Mouse (Mus musculus) monocyte, adult 5-6 weeks (primary cell): ENCODE data around the gene Lim2. TPM values are rescaled to one million over a fixed set of nuclear protein-coding genes. Genes with fewer than 3 reads are reported as not detected.

Experiments used
- ATAC-seq: fragments of 153-309, 156-312 bp; replicated peaks from 2 replicates; pipeline ENCODE4 v1.8.0; 2017; ENCODE audit warnings: mild to moderate bottlenecking; ENCODE audit not compliant: low TSS enrichment, insufficient number of reproducible peaks, severe bottlenecking, poor library complexity, low FRiP score
- total RNA-seq: library from RNA; stranded (forward); fragments of 200-1000, 200-491, 200-594 nt; gene quantifications from 3 replicates; pipeline ENCODE4 v1.2.3, GENCODE M21; 2017

The Lim2 gene
- total RNA-seq, 1 experiment from 2014 or later: not detected

DNA sequence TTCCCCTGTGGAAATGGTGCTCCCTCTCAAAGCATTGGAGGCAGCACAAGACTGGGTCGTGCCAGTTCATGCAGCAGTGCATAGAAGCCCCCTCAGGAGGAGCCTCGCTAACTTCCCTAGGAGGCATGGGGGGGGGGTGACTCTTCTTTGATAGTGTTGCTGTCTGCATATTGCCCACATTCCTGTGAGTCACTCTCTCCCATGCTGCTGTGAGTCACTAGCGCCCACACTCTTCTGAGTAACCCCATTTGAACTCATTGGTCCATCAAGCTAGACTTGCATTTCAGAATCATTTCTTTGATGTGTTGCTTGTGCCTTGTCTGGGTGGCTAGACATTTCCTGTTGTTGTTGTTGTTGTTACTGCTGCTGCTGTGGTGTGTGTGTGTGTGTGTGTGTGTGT lies 53.7 kb downstream of the Lim2 start:
- no peak for ATAC-seq

DNA sequence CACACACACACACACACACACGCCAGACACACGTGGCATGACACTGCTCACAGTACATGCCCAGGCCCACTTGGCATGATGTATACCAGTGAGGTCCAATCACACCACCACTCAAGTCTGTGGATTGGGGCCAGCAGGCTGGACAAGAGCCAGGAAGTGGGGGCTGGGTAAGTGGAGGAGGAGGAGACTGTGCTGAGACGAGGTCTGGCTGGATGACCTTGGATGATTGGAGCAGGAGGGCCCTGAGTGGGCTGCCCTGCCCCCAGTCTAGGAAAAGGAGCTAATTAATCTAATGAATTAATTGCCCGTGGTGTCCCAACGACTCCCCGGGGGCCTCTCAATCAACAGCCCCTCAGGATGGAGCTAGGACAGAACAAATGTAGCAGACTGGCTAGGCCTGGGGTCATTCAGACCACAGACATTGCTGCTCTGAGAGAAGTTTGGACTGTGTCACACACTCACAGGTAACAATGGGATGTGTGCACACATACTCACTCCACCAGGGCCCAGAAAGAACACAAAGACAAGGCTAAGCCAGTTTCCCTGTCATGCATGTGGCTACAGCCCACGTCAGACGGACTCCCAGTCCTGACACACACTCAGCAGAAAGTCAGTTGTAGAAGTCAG lies 54.7 kb downstream of the Lim2 start:
- no peak for ATAC-seq

DNA sequence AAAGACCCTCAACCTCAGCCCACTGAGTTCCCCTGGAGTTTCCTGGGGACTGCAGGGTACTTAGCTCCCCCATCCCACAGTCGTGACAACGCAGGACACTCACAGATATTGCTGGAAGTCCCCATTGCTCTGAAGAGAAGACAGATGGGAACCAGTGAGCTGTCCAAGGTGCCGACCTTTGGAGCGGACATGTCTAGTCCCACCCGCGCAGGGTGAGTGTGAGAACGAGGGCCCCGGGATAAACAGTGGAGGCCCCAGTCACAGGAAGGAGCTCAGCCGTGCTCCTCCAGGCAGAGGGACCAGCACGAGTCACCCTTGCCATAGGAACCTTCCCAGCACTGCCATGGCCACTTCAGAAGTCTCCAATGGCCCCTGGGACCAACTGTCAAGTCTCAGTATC lies 55.8 kb downstream of the Lim2 start:
- no peak for ATAC-seq

Other genes with a start within 250 kb of the Lim2 start
- gene Zfp715, start 114.4 kb upstream of the Lim2 start, total RNA-seq: 21.8 to 30.9 TPM (median 27.9 TPM) in 3 replicates
- 0.78 to 26.1 TPM (median 21.4 TPM) in 3 replicates for gene Siglecf, start 76.3 kb upstream of the Lim2 start, total RNA-seq
- gene Siglecg, start 19.5 kb upstream of the Lim2 start, total RNA-seq: 14.3 to 27.1 TPM (median 21.6 TPM) in 3 replicates
- 289 to 1,005 TPM (median 345 TPM) in 3 replicates for gene Nkg7, start 9.4 kb downstream of the Lim2 start, total RNA-seq
- 3.2 TPM in 1 of 3 replicates, not detected in the others for gene Cldnd2, start 13.1 kb downstream of the Lim2 start, total RNA-seq
- gene Etfb, start 16.4 kb downstream of the Lim2 start, total RNA-seq: 178 to 222 TPM (median 221 TPM) in 3 replicates
- not detected in 3 replicates for gene Gm45233, start 16.5 kb downstream of the Lim2 start, total RNA-seq
- 1.2 to 6.7 TPM (median 2.9 TPM) in 3 replicates for gene Vsig10l, start 35.5 kb downstream of the Lim2 start, total RNA-seq
- not detected in 3 replicates for gene Iglon5, start 62.4 kb downstream of the Lim2 start, total RNA-seq
- not detected in 3 replicates for gene 4931406B18Rik, start 78.3 kb downstream of the Lim2 start, total RNA-seq
- 2.6 to 12.3 TPM (median 6.2 TPM) in 3 replicates for gene Cd33, start 116.8 kb downstream of the Lim2 start, total RNA-seq
- gene Zfp658, start 134.6 kb downstream of the Lim2 start, total RNA-seq: 2.2 to 8.1 TPM (median 3.0 TPM) in 3 replicates
- 4.9 to 7.5 TPM (median 6.8 TPM) in 3 replicates for gene Zfp719, start 151.9 kb downstream of the Lim2 start, total RNA-seq
- gene Zfp819, start 179.5 kb downstream of the Lim2 start, total RNA-seq: 0.43 TPM in 1 of 3 replicates, not detected in the others
- gene Ceacam18, start 207.0 kb downstream of the Lim2 start, total RNA-seq: not detected in 3 replicates
- gene Siglece, start 232.5 kb downstream of the Lim2 start, total RNA-seq: 5.3 to 8.1 TPM (median 5.7 TPM) in 3 replicates
- gene Ctu1, start 244.3 kb downstream of the Lim2 start, total RNA-seq: 3.4 to 6.1 TPM (median 5.4 TPM) in 3 replicates